In genomic region chr6:56652121-56652592, GRCm38 (mm10) we compare ENCODE assay signal across 8 mouse cellular contexts. TPM values are rescaled to one million over a fixed set of nuclear protein-coding genes. Genes with fewer than 3 reads are reported as not detected.
DNase-seq lines count a peak whose midpoint lies in the region; ATAC-seq and TF ChIP-seq lines count a peak whose summit lies in the region.

No protein-coding gene starts in this region.

- H3K9ac ChIP-seq in forebrain, embryonic 15.5 days (replicated peaks) = peak overlapping the region; percentile 39; the same call in 1 of the 2 replicates
- peak overlapping the region; percentile 29; the same call in 1 of the 2 replicates for H3K9ac ChIP-seq in midbrain, postnatal 0 days (replicated peaks; ENCODE audit: low read length, poor library complexity, severe bottlenecking)

- DNase-seq in layer of hippocampus, adult 2 months (ENCODE audit: low spot score in 2 of 2) = no peak
- DNase-seq in layer of hippocampus, adult 9-10 months (ENCODE audit: low spot score) = no peak
- peak; percentile 13 to 33 for DNase-seq in cerebellum, postnatal 14 days
- peak; percentile 40 to 52 for DNase-seq in kidney, postnatal 4 days
- DNase-seq in midbrain, postnatal 0 days (ENCODE audit: low spot score) = peak; percentile 1
- no peak for DNase-seq in ovary, postnatal 10 days (ENCODE audit: low spot score)

- no peaks in the 10 kb centered on the region for H3K9me3 ChIP-seq in forebrain, embryonic 15.5 days
- H3K9me3 ChIP-seq in midbrain, postnatal 0 days (ENCODE audit: low read length) = no peaks in the 10 kb centered on the region

- no peak overlapping the region for H3K27ac ChIP-seq in layer of hippocampus, adult 2 months
- H3K27ac ChIP-seq in forebrain, embryonic 15.5 days (replicated peaks) = no peak overlapping the region
- H3K27ac ChIP-seq in midbrain, postnatal 0 days (ENCODE audit: low read depth, low read length) = no peak overlapping the region

- TF ChIP-seq CTCF in layer of hippocampus, adult 2 months (conservative IDR thresholded peaks at IDR 0.05) = peak; percentile 36
- TF ChIP-seq CTCF in midbrain, postnatal 0 days (IDR thresholded peaks at IDR 0.05) = peak; percentile 53

- under 1% methylated on average over 36 of the region's 36 CpGs for WGBS in forebrain, embryonic 15.5 days
- WGBS in midbrain, postnatal 0 days = under 1% methylated on average over 36 of the region's 36 CpGs

- peak overlapping the region; percentile 46 for H3K4me3 ChIP-seq in layer of hippocampus, adult 2 months
- peak overlapping the region; percentile 43 for H3K4me3 ChIP-seq in forebrain, embryonic 15.5 days
- peak overlapping the region; percentile 46 for H3K4me3 ChIP-seq in midbrain, postnatal 0 days (ENCODE audit: low read depth, low read length)

- peaks cover 8% of the 10 kb centered on the region; the same call in 1 of the 2 replicates for H3K4me1 ChIP-seq in forebrain, embryonic 15.5 days
- H3K4me1 ChIP-seq in midbrain, postnatal 0 days (ENCODE audit: insufficient read depth, low read length) = no peaks in the 10 kb centered on the region

- peak; percentile 51; the same call in 1 of the 2 replicates for ATAC-seq in forebrain, embryonic 15.5 days (replicated peaks)
- ATAC-seq in midbrain, postnatal 0 days (ENCODE audit: low FRiP score) = peak; percentile 68; the same call in 1 of the 2 replicates
- ATAC-seq in inflammation-experienced regulatory T-cells, adult 6 months = no peak

- no peaks in the 10 kb centered on the region for H3K36me3 ChIP-seq in forebrain, embryonic 15.5 days
- no peaks in the 10 kb centered on the region for H3K36me3 ChIP-seq in midbrain, postnatal 0 days (ENCODE audit: insufficient read depth, low read length)

- peaks cover 8% of the 10 kb centered on the region; the same call in 1 of the 2 replicates for H3K27me3 ChIP-seq in forebrain, embryonic 15.5 days
- H3K27me3 ChIP-seq in midbrain, postnatal 0 days (ENCODE audit: insufficient read depth, low read length) = peaks cover 11% of the 10 kb centered on the region

- H3K4me2 ChIP-seq in forebrain, embryonic 15.5 days (replicated peaks) = peak overlapping the region; percentile 81
- peak overlapping the region; percentile 88 for H3K4me2 ChIP-seq in midbrain, postnatal 0 days (ENCODE audit: low read depth, low read length, poor library complexity, severe bottlenecking)

RNA-seq across cellular contexts. Expression of gene Lsm5, which starts 52.4 kb away (rescaled TPM):
- total RNA-seq in layer of hippocampus, adult 2 months (2021) = 10 to 100 TPM; 12.7 to 14.3 TPM
- polyA plus RNA-seq in forebrain, embryonic 15.5 days (2015; fragmentation: Nextera tagmentation; extraction: Ambion mirVana) = 95.2 and 109 TPM in 2 replicates
- total RNA-seq in midbrain, postnatal 0 days (2014; rRNA removed) = 36.8 and 44.7 TPM in 2 replicates
- 84.3 and 90.5 TPM in 2 replicates for polyA plus RNA-seq in midbrain, postnatal 0 days (2015; fragmentation: Nextera tagmentation; extraction: Ambion mirVana)
- 100 to 1,000 TPM in 2 of 3 experiments, 10 to 100 TPM in 1; 96.8 to 211 (median 126) TPM for polyA plus RNA-seq in inflammation-experienced regulatory T-cells, adult 6 months (2017; shearing (Covaris generic))

Comparison
In these comparisons a context has a peak if more than half of its experiments do, and no peak if none do; other contexts are left out.
1. DNase-seq: peak in cerebellum, postnatal 14 days (2 of 2), kidney, postnatal 4 days (2 of 2) and midbrain, postnatal 0 days (single experiment); none in layer of hippocampus, adult 2 months (0 of 2), layer of hippocampus, adult 9-10 months (single experiment) and ovary, postnatal 10 days (single experiment).
2. Peak in every context shown above with its lines, with median percentiles within 50 percentile points of each other: H3K4me3 ChIP-seq.